Mouse (Mus musculus) thymus, postnatal 36 days (tissue): ENCODE data around the gene Nhsl1.
"Not testable (repeated sequence)": the region's sequence is repeated elsewhere in the genome, so short reads cannot be mapped to it uniquely, and the experiment has no call there.

Source experiments
- DNase-seq, 2 experiments: peaks; one replicate each; pipeline ENCODE4 v3.0.0; 2022; ENCODE audit warnings: mixed read lengths in 2 of 2

Gene Nhsl1

DNA sequence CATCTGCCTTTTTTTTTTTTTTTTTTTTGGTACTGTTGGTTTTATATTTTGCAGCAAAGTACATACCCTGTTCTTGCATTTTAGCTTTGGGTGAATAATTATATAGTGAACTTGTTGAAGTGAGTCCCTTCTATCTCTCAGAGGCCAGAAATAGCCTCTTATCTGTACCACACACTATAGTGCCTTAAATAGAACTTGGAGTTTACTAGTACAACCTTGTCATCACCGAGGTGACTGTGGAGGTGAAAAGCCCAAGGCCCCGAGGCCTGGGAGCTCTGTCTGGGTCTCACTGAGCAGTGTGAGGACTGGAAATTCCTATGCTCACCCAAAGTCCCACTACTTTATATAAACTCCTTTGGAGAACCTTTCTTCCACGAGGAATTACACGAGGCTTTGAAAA is 128.5 kb downstream of the Nhsl1 start:
- no peak for DNase-seq

DNA sequence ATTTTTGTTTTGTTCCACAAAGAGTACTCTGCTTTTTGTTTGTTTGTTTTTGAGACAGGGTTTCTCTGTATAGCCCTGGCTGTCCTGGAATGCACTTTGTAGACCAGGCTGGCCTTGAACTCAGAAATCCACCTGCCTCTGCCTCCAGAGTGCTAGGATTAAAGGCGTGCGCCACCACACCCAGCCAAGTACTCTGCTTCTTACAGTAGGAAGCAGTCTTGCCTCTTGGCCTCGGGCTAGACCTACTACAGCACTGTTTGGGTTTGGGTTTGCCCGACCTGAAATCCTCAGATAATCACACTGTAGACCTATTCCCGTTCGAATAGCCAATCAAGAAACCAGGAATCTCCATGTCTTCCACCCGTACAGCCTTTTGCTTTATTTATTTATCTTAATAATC is 130.1 kb downstream of the Nhsl1 start:
- not testable (repeated sequence) for DNase-seq

DNA sequence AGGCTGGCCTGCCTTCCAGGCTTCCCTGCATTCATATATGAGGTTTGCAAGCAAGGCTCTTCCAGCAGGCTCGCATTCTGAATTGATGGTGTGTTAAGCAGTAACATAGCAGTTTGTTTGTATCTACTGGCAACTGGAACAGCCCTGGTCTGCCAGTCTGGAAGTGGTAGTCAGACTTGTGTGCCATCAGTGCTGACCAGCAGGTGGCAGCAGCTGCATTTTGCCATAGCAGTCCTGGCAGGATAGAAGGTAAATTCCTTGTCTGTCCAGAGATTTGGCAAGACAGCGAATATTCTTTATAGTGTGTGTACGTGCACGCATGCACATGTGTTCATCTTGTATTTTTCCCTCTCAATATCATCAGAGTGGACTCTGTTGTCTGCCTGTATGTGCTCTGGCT is 134.6 kb downstream of the Nhsl1 start:
- peak; percentile 74 to 77 for DNase-seq

DNA sequence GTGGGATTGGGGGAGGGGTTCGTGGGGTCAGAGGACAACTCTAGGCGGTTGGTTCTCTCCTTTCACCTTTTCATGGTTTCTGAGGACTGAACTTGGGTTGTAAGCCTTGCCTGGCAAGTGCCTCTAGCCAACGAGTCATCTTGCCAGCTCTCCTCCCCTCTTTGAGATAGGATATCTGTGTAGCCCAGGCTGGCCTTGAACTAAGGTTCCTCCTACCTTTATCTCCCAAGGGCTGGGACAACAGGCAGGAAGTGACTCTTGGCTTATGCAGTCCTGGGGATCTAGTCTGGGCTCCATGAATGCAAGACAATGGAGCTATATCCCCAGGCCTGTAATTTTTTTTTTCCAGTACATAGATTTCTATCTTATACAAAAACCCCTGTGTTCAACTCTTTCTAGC is 135.4 kb downstream of the Nhsl1 start:
- no peak for DNase-seq

DNA sequence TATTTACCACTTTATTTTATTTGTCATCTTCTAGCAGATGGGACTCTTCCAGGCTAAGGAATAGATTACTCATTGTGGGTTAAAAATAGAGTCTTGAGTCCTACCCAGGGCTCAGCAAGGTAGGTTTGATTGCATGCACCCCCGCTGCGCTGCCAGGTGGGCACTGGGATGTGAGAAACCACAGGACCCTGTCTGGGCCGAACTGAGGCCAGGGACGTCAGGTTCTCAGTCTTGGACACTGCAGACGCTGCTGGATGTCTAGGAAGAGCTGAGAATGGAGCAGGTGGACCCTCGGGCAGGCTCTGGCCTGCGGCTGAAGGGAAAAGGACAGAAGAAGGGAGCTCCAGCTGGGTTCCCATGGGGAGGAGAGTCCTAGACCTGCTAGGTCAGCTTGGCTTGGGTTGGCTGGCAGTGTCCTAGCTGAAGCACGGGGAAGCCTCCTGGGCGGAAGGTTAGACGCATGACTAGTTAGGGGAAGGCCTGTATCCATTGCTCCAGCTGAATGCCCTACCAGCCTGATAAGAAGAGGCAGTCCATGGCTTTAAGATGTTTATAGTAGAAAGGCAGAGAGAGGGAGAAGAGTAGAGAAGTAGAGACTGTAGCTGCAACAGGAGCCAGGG is 136.6 kb downstream of the Nhsl1 start:
- DNase-seq: no peak

DNA sequence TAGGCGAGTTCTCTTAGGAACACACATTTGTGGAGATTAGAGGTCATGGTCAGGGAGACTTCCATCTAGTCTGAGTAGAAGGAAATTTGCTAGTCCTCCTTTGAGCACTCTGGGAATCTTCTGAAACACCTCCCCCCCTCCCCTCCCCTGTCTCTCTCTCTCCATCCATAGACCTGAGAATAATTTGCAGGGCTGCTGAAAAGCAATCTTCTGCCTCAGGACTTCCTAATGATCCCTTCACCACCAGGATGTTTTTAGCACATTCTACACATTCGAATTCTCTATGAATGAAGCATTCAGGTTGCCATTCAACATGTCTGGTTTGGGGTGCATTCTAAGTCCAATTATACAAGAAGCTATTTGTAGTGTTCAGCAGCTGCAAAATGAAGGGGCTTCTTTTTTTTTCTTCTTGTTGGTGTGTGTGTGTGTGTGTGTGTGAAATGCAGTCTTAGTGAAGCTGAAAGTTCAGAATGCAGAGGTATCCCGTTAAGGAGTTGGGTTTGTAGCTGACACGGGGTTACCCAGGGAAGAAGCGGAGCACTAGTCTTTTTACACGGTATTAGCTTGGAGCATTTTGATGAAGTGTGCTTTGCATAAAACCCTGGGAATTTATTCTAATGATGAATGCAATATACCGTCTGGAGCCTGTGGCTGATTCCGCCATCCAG is 139.2 kb downstream of the Nhsl1 start:
- DNase-seq: no peak

DNA sequence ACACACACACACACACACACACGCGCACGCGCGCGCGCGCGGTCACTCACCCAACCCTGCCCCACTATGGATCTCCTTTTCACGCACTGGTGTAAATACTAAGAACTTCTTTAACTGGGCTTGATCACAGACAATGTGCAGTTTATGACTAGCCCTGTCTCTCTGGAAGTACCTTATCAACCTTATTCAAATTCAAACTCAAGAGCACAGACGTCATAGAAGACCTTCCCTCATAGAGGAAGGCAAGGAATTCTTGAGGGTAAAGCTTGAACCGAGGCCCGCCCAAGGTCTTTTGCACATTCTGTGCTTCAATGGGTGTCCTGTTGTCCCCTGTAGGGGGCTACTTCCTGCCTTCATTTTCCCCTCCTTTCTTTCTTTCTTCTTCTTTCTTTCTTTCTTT is 142.6 kb downstream of the Nhsl1 start:
- no peak for DNase-seq

DNA sequence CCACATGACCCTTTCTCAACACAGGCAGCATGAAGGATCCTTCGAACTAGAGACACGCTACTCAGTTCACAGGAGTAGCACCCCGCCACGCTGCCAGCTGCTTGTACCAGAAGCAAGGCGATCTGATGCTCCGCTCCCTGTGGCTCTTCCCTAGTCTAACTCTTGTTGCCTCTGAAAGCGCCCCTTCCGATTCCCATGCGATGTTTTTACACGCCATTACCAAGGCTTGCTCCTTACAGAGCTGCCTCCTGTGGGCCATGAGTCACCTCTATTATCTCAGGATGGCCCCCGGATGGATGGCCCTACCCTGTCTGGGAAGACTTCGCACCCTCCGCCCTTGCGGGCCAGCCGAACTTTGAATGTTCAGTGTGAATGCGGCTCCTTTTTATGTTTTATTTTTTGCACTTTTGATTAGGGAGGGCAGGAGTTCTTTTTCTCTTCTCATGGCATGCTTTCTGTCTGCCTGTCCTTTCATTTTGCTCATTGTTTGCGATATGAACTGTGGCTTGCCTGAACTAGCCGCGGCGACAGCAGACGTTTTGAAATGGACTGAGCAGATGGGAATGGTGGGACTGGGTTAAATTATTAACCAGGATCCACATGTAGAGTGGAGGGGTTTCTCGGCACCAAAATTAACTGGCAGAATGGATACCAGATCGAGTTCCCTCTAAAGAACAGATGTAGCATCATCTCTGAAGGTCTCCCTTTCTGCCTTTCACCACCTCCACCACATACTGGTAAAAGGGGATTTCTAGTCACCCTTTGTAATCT is 144.5 kb downstream of the Nhsl1 start:
- no peak for DNase-seq

DNA sequence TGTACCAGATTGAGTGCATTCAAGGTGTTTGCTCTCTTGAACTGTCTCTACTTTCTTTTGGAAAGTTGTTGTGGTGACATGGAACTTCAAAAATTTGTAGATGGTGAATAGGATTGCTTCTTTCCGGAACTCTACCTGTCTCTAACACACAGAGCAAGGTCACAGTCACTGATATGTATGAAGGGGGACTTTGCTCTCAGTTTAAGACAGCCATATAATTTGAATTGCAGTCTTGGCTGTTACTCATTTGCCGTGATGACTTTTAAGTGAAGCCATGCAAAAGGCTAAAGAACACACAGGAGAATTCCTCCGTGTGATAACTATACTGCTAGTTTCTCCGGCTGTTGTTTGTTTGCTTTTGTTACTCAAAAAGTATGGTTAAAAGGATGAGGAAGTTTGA is 149.6 kb downstream of the Nhsl1 start:
- DNase-seq: no peak

DNA sequence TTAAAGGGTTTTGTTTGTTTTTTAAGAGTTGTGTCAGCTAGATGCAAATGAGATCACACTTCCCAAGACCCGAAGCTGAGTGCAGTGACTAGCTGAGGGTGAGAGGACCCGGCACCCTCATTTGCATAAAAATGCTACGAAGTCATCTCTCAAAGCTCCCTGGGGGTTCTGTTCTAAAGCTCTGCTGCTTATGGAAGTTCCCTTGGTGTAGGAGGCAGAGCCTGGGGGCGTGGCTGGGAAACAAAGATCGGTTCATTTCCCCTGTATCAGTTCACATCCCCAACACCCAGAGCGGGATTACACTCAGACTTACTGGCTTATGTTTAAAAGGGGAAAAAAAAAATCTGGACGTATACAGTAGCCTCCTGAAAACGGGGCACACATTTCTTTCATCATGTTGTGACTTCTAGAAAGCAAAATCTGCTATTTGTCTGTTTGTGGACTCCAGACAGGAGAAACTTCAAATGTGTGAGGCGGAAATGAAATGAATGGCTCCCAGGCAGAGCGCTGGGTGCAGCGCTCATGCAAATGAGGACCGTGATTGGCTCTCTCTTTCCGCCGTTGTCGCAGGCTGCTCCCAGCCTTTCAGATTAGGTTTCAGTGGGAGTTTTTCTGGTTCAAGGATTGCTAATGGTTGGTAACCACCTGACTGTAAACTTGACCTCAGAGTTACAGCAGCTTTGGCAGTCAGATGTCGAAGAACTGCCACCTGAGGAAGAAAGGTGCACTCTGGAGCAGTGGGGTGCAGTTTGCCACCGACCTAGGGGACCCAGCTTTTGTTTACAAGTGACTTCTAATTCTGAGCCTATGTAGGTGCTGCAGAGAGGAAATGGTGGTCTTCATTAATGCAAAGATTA is 150.7 kb downstream of the Nhsl1 start:
- DNase-seq: peak; percentile 47 to 52

DNA sequence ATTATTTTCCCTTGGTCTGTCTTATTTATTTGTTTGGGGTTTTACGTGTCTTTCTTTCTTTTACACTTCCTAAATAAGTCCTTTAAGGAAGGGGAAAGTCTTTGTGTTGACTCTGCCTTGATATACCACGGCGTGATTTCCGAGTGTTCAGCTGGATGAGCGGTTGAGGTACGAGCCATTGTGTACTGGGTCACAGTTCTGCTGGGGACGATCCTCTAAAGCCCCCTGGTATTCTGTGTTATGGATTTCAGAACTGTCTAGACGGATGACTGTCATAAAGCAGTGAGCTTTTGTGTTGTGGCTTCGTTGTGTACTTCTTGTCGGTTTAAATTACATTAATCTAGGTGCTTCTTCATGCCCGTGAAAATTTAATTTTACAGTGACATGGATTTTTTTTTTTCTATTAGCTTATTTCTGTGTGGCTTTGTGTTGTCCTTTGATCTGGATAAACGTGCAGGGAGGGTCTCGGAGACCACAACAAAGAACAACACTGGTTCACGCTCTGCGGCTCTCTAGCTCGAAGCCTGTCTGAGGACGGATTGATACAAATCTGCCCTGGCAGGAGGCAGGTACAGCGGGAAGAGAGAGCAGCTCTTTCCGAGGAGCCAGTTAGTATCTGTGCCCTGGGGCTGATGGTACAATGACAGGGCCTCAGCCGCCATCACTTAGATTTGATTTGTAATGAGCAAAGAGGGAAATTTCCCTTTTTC is 151.7 kb downstream of the Nhsl1 start:
- DNase-seq: peak in 1 of 2 experiments; percentile 25

DNA sequence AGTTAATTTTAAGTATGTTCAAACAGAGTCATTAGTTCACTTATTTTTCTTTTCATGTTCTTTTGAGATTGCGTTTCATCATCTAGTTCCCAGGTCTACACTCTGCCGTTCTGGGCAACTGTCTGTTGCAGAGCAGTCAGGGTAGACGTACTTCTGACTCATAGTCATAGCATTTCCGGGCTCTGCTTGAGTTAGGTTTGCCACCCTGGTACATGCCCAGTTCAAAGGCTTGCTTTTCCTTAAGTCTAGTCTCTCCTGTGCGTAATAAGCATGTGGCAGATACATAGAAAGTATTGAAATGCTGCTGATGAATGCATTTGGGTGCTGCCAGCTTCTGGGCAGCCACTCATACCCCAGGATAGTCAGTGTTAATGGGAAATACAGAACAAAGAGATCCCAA is 152.9 kb downstream of the Nhsl1 start:
- DNase-seq: no peak

DNA sequence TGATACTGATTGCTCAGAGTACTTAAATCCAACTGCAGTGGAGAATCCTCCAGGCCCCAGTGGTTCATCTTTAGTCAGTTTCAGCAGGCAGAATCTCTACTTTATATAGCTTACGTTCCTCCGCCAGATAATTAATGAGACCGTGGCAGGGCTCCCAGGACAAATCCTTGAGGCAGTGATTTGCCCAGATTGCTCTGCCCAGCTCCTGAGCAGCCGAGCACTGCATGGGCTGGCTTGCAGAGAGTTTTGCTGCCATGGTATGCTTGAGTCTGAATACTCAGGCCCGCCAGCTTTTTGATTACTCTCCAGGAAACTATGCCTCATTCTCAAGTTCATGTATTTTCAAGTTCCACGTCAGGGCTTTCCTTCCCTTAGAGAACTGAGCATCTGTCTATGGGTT is 156.3 kb downstream of the Nhsl1 start:
- no peak for DNase-seq

DNA sequence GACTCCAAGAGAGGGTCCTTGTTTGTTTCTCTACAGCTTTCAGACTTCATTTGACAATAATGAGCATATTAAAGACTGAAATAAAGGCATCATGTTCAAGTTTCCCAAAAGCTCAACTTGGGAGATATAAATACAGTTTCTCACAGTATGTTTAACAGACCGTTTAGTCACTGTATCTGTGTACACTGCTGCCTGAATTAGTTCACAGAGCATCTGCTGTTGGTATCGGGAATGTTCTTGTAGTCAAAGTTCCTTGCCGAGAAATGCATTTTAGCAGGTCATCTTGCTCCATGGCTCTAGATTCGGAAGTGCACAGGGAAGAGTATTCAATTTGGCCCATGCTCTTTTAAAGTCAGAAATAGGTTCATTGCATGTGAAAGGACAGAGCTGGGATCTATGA is 159.5 kb downstream of the Nhsl1 start:
- no peak for DNase-seq

DNA sequence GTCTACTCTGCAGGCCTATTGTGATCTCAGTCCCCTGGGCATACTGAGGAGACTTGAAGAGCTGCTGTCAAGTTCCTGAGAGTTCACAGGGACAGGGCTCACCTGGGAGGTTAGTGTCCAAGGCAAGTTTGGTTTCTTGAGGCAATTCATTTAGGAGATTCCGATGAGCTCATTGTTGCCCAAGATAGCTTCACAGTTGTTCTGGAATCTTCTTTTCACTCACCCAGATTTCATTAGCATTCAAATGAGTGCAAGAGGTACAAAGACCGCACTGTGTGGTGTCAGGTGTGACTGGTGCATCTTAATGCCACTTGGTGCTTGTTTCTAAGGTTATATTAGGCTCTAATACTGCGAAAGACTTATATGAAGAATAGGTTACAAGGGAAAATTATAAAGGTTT is 160.5 kb downstream of the Nhsl1 start:
- no peak for DNase-seq

DNA sequence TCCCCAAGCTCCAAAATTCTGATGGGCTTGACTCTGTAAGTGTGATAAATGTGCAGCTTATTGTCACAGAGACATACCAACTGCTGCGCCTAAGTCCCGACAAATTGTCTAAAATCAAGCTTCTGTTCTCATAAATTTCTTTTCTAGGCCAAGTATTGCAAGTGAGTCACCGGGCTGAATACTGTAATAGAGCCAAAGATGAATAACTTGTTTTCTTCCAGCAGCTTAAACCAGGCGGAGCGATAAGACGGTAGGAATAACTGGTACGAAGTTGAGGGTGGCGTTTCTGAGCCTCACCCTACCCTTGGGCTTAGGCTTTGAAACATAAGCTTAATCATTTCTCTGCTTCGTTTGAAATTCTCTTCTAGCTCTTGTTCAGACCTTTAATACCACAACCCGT is 162.1 kb downstream of the Nhsl1 start:
- no peak for DNase-seq

DNA sequence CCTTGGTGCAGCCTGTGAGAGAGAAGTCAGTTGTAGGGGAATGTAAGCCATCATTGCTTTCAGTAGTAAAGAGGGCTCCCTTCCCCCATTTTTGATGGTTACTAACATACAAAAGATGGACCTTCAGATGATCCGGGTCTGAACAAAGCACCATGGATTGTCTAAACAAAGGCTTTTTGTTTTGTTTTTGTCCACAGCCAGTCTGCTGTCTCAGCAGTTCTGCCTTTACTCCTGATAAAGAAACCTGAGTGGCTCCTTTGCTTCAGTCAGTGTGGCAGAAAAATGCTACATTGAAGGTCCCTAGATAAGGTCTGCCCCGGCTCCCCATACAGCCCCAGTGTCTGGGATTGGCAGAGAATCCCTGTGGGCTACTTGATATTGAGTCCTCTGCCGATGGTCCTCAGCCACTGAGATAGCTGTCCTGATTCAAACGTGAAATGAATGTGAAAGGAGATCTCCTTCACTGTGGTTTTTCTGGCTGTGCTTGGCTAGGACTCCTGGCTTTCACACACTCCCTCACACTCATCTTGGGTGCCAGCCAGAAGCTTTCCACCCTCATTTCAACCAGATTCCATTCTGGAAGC is 163.9 kb downstream of the Nhsl1 start:
- DNase-seq: no peak

DNA sequence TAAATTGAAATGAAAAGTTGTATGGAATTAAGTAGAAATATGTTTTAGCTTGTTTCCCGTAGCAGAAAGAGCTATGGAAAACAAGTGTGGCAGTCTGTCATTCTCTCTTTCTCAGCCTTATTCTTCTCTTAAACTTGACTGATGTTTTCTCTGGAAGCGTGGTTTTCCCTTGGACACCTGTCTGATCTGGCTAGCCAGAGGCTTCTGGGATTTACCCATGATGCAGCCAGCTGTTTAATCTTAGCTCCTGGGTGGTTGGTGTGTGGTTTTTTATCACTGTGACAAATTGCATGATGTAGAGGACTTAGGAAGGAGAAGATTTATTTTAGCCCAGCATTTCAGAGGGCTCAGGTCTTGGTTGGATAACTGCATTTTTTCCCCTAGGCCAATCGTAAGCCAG is 164.9 kb downstream of the Nhsl1 start:
- no peak for DNase-seq

DNA sequence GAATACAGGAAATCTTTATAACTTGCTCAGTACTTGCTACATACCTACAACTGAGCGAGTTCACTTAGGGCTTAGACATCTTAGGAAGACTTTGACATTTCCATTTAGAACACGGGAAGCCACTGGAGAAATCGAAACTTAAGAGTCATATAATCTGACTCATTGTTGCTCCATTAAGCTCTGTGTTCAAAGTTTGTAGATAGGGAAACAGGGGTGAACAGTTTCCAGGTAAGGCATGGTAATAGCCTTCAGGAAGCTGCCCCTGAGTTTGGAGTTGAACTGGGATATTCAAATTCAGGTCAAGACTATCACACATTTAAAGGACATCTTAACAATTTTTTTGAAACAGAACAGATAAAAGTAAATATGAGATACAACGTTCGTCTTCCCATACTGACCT is 165.9 kb downstream of the Nhsl1 start:
- DNase-seq: no peak

DNA sequence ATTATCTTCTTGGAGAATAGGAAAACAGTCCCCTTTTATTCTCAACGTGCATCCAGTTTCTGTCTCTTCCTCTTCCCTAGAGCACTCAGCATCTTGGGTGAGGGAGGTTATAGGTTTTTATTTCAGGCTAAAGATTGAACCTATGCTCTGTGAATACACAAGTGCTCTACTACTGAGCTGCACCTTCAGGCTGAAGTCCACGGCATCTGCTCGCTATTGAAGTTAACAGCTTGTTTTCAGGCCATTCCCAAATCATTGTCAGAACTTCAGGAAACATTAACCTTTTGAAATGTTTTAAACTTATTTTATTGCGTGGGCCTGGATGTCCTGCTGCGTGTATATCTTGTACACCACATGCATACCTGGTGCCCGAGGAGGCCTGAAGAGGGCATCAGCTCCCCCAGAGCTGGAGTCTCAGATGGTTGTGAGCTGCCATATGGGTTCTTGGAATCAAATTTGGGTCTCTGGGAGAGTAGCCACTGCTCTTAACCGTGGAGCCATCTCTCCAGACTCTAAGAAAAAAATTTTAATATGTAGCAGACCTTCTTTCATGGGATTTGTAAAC is 169.5 kb downstream of the Nhsl1 start:
- no peak for DNase-seq

DNA sequence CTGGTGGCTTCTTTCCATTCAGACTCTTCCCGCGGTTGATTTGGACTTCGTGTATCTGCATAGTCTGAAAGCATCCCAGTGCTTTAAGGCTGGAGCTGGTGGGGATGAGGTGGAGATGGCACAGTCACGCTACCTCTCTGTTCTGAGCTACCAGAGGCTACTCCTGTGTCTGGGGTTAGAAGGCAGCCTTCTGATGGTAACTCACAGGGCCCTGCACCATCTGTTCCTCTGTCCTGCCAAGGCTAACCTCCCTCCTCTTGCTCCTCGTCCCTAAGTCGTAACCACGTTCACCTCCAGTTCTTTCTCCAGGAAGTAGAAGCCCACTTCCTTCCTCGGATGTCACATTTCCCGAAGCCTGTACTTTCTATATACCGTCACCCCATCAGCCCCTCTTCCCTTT is 171.2 kb downstream of the Nhsl1 start:
- DNase-seq: no peak

DNA sequence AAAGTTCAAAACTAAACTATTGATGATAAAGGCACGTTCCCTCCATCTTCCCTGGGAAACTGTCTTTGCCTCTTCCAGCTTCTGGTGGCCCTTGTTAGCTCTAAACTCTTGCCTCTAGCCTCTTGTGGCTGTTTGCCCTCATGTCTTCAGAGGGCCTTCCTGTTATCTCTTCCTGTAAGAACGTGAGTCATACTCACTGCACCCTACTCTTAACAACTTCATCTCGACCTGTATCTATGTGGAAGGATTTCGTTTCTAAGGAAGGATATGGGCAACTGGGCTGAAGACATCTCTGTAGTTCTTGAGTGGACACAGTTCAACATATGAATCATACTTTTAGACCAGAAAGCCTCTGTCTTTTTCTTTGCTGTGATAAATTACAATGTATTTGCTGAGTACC is 173.2 kb downstream of the Nhsl1 start:
- DNase-seq: no peak
